Mouse (Mus musculus): ENCODE measurements around the gene Cadps2. TPM values are rescaled to one million over a fixed set of nuclear protein-coding genes. Genes with fewer than 3 reads are reported as not detected.

Gene Cadps2
- 0.40 and 0.90 TPM in 2 replicates for polyA plus RNA-seq (2011; ENCODE audit: insufficient read depth, insufficient read length, low read depth, missing spikeins)

- H3K36me3 ChIP-seq (ENCODE audit: control insufficient read depth, insufficient read depth, low read length, poor library complexity, severe bottlenecking) = no peaks in the 10 kb centered on the region
- peak within 1 kb of the TSS; percentile 82 for H3K4me3 ChIP-seq (ENCODE audit: low read depth, low read length)
- TF ChIP-seq CTCF (IDR thresholded peaks at IDR 0.05; ENCODE audit: low read depth, low read length) = no peak
- TF ChIP-seq POLR2A (IDR thresholded peaks at IDR 0.05; ENCODE audit: insufficient read depth, low read length) = no peak
- TF ChIP-seq EP300 (IDR thresholded peaks at IDR 0.05; ENCODE audit: insufficient read depth, low read depth, low read length) = no peak
- H3K9me3 ChIP-seq (replicated peaks; ENCODE audit: control insufficient read depth, insufficient read depth, low read length, poor library complexity, severe bottlenecking) = peaks cover 2% of the 10 kb centered on the region; the same call in 1 of the 2 replicates
- peak within 1 kb of the TSS; percentile 52 for H3K9ac ChIP-seq (ENCODE audit: low read depth, poor library complexity, severe bottlenecking)
- H3K27ac ChIP-seq (ENCODE audit: insufficient read depth, low read length) = no peak within 1 kb of the TSS
- peaks cover 8% of the 10 kb centered on the region for H3K27me3 ChIP-seq (ENCODE audit: control insufficient read depth, insufficient read depth, low read length, poor library complexity, severe bottlenecking)
- H3K4me1 ChIP-seq (ENCODE audit: control insufficient read depth, insufficient read depth, low read length) = no peaks in the 10 kb centered on the region
Measured at GRCm38 (mm10) chr6:23839009-23839811, at the start of gene Cadps2. Gene Cadps2 (minus strand): TSS chr6:23839421.

DNA sequence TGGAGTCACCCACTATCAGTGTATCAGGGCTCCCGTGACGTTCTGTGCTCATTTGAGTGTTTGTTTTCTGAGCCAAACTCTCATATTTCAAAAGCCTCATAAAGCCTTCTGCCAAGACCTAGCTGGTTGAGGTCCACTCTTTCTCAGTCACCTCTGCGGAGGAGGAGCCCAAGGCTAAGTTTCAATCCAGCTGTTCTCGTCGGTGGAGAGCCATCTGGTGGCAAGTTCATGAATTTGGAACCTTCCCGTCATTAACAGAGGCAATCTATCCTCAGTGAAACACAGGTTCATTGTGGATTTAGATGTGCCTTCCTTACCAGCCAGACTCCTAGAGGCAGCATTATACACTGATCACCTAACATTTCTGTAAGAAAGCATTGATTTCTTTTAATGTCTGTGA is 47.2 kb upstream of the Cadps2 start:
- H3K4me1 ChIP-seq (ENCODE audit: control insufficient read depth, insufficient read depth, low read length) = no peaks in the 10 kb centered on the region
- no peak overlapping the region for H3K9ac ChIP-seq (ENCODE audit: low read depth, poor library complexity, severe bottlenecking)
- no peaks in the 10 kb centered on the region for H3K36me3 ChIP-seq (ENCODE audit: control insufficient read depth, insufficient read depth, low read length, poor library complexity, severe bottlenecking)
- TF ChIP-seq EP300 (IDR thresholded peaks at IDR 0.05; ENCODE audit: insufficient read depth, low read depth, low read length) (no peak), POLR2A (IDR thresholded peaks at IDR 0.05; ENCODE audit: insufficient read depth, low read length) (no peak), CTCF (IDR thresholded peaks at IDR 0.05; ENCODE audit: low read depth, low read length) (peak; percentile 47)
- H3K4me3 ChIP-seq (ENCODE audit: low read depth, low read length) = no peak overlapping the region
- H3K9me3 ChIP-seq (replicated peaks; ENCODE audit: control insufficient read depth, insufficient read depth, low read length, poor library complexity, severe bottlenecking) = peaks cover 4% of the 10 kb centered on the region
- H3K27ac ChIP-seq (ENCODE audit: insufficient read depth, low read length) = no peak overlapping the region
- H3K27me3 ChIP-seq (ENCODE audit: control insufficient read depth, insufficient read depth, low read length, poor library complexity, severe bottlenecking) = no peaks in the 10 kb centered on the region

GRCm38 (mm10) chr6:23876765-23877408 is 37.7 kb upstream of the Cadps2 start:
- H3K4me3 ChIP-seq (ENCODE audit: low read depth, low read length) = no peak overlapping the region
- H3K9ac ChIP-seq (ENCODE audit: low read depth, poor library complexity, severe bottlenecking) = no peak overlapping the region
- H3K4me1 ChIP-seq (ENCODE audit: control insufficient read depth, insufficient read depth, low read length) = no peaks in the 10 kb centered on the region
- H3K36me3 ChIP-seq (ENCODE audit: control insufficient read depth, insufficient read depth, low read length, poor library complexity, severe bottlenecking) = no peaks in the 10 kb centered on the region
- H3K27me3 ChIP-seq (ENCODE audit: control insufficient read depth, insufficient read depth, low read length, poor library complexity, severe bottlenecking) = no peaks in the 10 kb centered on the region
- TF ChIP-seq POLR2A (IDR thresholded peaks at IDR 0.05; ENCODE audit: insufficient read depth, low read length) = no peak
- no peak for TF ChIP-seq CTCF (IDR thresholded peaks at IDR 0.05; ENCODE audit: low read depth, low read length)
- TF ChIP-seq EP300 (IDR thresholded peaks at IDR 0.05; ENCODE audit: insufficient read depth, low read depth, low read length) = no peak
- no peaks in the 10 kb centered on the region for H3K9me3 ChIP-seq (replicated peaks; ENCODE audit: control insufficient read depth, insufficient read depth, low read length, poor library complexity, severe bottlenecking)
- no peak overlapping the region for H3K27ac ChIP-seq (ENCODE audit: insufficient read depth, low read length)

DNA sequence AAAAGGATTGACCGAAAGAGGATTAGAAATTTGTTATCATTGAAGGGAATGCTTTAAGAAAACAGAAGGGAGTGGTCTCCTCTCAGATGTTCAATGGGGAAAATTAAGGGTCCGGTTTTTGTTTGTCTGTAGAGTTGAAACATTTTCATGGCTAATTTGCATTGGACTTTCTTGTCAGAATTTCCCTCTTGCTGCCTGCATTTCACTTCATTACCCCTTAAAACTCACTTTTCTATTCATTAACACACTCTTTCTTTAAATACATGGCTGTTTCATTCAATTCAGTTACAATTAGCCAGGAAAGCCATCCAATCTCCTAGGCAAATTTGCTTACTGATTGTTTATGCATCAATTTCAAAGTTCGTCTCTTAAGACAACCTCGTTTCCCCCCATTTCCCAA is 37.1 kb upstream of the Cadps2 start:
- Histone ChIP-seq H3K36me3 (ENCODE audit: control insufficient read depth, insufficient read depth, low read length, poor library complexity, severe bottlenecking) (no peaks in the 10 kb centered on the region), H3K27ac (ENCODE audit: insufficient read depth, low read length) (no peak overlapping the region), H3K27me3 (ENCODE audit: control insufficient read depth, insufficient read depth, low read length, poor library complexity, severe bottlenecking) (no peaks in the 10 kb centered on the region), H3K4me3 (ENCODE audit: low read depth, low read length) (no peak overlapping the region), H3K9me3 (replicated peaks; ENCODE audit: control insufficient read depth, insufficient read depth, low read length, poor library complexity, severe bottlenecking) (no peaks in the 10 kb centered on the region), H3K9ac (ENCODE audit: low read depth, poor library complexity, severe bottlenecking) (no peak overlapping the region), H3K4me1 (ENCODE audit: control insufficient read depth, insufficient read depth, low read length) (no peaks in the 10 kb centered on the region)
- TF ChIP-seq EP300 (IDR thresholded peaks at IDR 0.05; ENCODE audit: insufficient read depth, low read depth, low read length) = no peak
- TF ChIP-seq CTCF (IDR thresholded peaks at IDR 0.05; ENCODE audit: low read depth, low read length) = no peak
- no peak for TF ChIP-seq POLR2A (IDR thresholded peaks at IDR 0.05; ENCODE audit: insufficient read depth, low read length)

DNA sequence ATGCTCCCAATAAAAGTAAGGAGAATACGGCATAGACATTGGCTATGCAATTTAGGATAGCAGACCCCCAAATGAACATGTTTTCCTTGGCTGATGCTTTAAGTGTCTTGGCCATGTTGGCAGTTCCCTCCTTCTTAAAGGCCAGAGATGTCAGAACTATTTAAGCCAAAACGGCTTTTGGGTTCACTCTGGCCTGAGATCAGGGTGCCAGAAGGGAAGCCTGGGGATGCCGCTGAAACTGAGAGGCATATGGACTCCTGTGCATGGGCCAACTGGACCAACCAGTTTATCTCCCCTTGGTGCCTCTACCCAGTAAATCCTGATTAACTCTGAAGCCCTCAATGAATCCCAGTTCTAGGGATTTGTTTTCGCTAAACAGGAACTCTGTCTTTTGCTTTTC is 34.6 kb upstream of the Cadps2 start:
- Histone ChIP-seq H3K4me1 (ENCODE audit: control insufficient read depth, insufficient read depth, low read length) (no peaks in the 10 kb centered on the region), H3K27me3 (ENCODE audit: control insufficient read depth, insufficient read depth, low read length, poor library complexity, severe bottlenecking) (no peaks in the 10 kb centered on the region), H3K9me3 (replicated peaks; ENCODE audit: control insufficient read depth, insufficient read depth, low read length, poor library complexity, severe bottlenecking) (no peaks in the 10 kb centered on the region), H3K9ac (ENCODE audit: low read depth, poor library complexity, severe bottlenecking) (no peak overlapping the region), H3K36me3 (ENCODE audit: control insufficient read depth, insufficient read depth, low read length, poor library complexity, severe bottlenecking) (no peaks in the 10 kb centered on the region), H3K4me3 (ENCODE audit: low read depth, low read length) (no peak overlapping the region), H3K27ac (ENCODE audit: insufficient read depth, low read length) (no peak overlapping the region)
- TF ChIP-seq CTCF (IDR thresholded peaks at IDR 0.05; ENCODE audit: low read depth, low read length) (no peak), POLR2A (IDR thresholded peaks at IDR 0.05; ENCODE audit: insufficient read depth, low read length) (no peak), EP300 (IDR thresholded peaks at IDR 0.05; ENCODE audit: insufficient read depth, low read depth, low read length) (no peak)

DNA sequence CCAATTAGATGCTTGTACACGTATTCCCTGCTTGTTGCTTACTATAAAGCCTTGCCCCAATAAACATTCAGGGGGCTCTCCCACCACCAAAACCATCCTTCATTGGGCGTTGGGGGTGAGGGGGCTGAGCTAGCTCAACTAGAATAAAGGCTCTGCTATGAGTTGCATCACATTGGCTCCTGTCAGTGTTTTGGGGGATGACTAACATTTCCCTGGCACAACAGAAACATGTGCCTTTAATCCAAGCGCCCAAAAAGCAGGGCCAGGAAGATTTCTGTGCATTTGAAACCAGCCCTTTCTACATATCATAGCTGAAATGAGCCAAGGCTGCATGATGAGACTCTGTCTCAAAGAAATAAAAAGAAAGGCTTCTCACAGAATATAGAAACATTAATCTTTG is 34.0 kb upstream of the Cadps2 start:
- H3K27ac ChIP-seq (ENCODE audit: insufficient read depth, low read length) = no peak overlapping the region
- no peaks in the 10 kb centered on the region for H3K27me3 ChIP-seq (ENCODE audit: control insufficient read depth, insufficient read depth, low read length, poor library complexity, severe bottlenecking)
- H3K36me3 ChIP-seq (ENCODE audit: control insufficient read depth, insufficient read depth, low read length, poor library complexity, severe bottlenecking) = no peaks in the 10 kb centered on the region
- H3K9ac ChIP-seq (ENCODE audit: low read depth, poor library complexity, severe bottlenecking) = no peak overlapping the region
- H3K9me3 ChIP-seq (replicated peaks; ENCODE audit: control insufficient read depth, insufficient read depth, low read length, poor library complexity, severe bottlenecking) = no peaks in the 10 kb centered on the region
- TF ChIP-seq CTCF (IDR thresholded peaks at IDR 0.05; ENCODE audit: low read depth, low read length) (no peak), POLR2A (IDR thresholded peaks at IDR 0.05; ENCODE audit: insufficient read depth, low read length) (no peak), EP300 (IDR thresholded peaks at IDR 0.05; ENCODE audit: insufficient read depth, low read depth, low read length) (no peak)
- H3K4me1 ChIP-seq (ENCODE audit: control insufficient read depth, insufficient read depth, low read length) = no peaks in the 10 kb centered on the region
- no peak overlapping the region for H3K4me3 ChIP-seq (ENCODE audit: low read depth, low read length)
